8 mouse cellular contexts compared by ENCODE assay signal in the genomic region with DNA sequence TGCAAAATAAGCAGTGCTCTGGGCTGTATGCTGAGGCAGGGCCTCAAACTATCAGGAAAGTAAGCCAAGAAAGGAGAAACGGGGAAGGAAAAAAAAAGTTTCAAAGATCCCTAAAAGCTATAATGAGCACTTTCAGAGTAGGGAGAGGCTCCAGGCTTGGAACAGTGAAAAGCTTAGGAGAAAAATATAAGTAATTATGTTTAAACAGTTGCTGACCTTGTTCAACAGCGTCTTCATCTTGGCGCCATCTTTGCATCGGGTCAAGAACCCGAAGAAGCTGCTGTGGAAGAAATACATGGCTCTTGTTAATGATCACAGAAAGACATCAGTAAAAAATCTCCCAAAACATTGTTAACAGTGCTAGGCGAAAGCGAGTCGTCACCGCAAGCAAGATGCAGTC. TPM values are rescaled to one million over a fixed set of nuclear protein-coding genes. Genes with fewer than 3 reads are reported as not detected.
DNase-seq lines count a peak whose midpoint lies in the region; ATAC-seq lines count a peak whose summit lies in the region.

No protein-coding gene starts in this region.

- H3K4me3 ChIP-seq in kidney, embryonic 14.5 days (ENCODE audit: low read length): peak overlapping the region; percentile 41
- peak overlapping the region; percentile 50 for H3K4me3 ChIP-seq in hindbrain, embryonic 10.5 days

- no CpG with 5 or more reads among the region's 9 CpGs for WGBS in kidney, embryonic 14.5 days
- 0% methylated on average over 9 of the region's 9 CpGs for WGBS in hindbrain, embryonic 10.5 days

- no peaks in the 10 kb centered on the region for H3K27me3 ChIP-seq in kidney, embryonic 14.5 days (ENCODE audit: control insufficient read depth, insufficient read depth, low read length)
- no peaks in the 10 kb centered on the region for H3K27me3 ChIP-seq in hindbrain, embryonic 10.5 days (ENCODE audit: insufficient read depth, poor library complexity, severe bottlenecking)

- no peaks in the 10 kb centered on the region for H3K4me1 ChIP-seq in kidney, embryonic 14.5 days (ENCODE audit: control insufficient read depth, insufficient read depth, low read length)
- no peaks in the 10 kb centered on the region for H3K4me1 ChIP-seq in hindbrain, embryonic 10.5 days (replicated peaks)

- H3K27ac ChIP-seq in kidney, embryonic 14.5 days (ENCODE audit: low read depth, low read length): peak overlapping the region; percentile 59
- H3K27ac ChIP-seq in hindbrain, embryonic 10.5 days: peak overlapping the region; percentile 80

- peak overlapping the region; percentile 53 for H3K9ac ChIP-seq in kidney, embryonic 14.5 days (ENCODE audit: low read depth, low read length)

- H3K36me3 ChIP-seq in kidney, embryonic 14.5 days (ENCODE audit: control insufficient read depth, insufficient read depth, low read length): no peaks in the 10 kb centered on the region
- H3K36me3 ChIP-seq in hindbrain, embryonic 10.5 days: no peaks in the 10 kb centered on the region

- H3K9me3 ChIP-seq in kidney, embryonic 14.5 days (ENCODE audit: control insufficient read depth, low read length): no peaks in the 10 kb centered on the region
- H3K9me3 ChIP-seq in hindbrain, embryonic 10.5 days: no peaks in the 10 kb centered on the region

- no peak for DNase-seq in kidney, adult 18-20 months
- DNase-seq in c-Kit-negative CD71-positive TER-119-positive erythroid progenitor cells, embryonic 14.5 days (ENCODE audit: low read depth, low spot score): peak; percentile 0
- no peak for DNase-seq in hindbrain, embryonic 10.5 days (ENCODE audit: low spot score)
- no peak for DNase-seq in natural killer cell, adult 2 months (ENCODE audit: low spot score in 2 of 2)
- no peak for DNase-seq in thymus, postnatal 4 days
- DNase-seq in urinary bladder, adult 18-20 months (ENCODE audit: low spot score in 2 of 2): no peak

- 0 out of 2 replicates have a peak, but pooled peaks have one; percentile 9 for ATAC-seq in kidney, embryonic 14.5 days (ENCODE audit: low FRiP score, low TSS enrichment)
- ATAC-seq in megakaryocyte progenitor cell, adult 5-6 weeks (replicated peaks; ENCODE audit: poor library complexity): peak; percentile 15

- H3K4me2 ChIP-seq in kidney, embryonic 14.5 days (replicated peaks; ENCODE audit: low read depth, low read length): peak overlapping the region; percentile 26; the same call in 1 of the 2 replicates

RNA-seq across cellular contexts. Expression of a gene that starts 0.6 kb away (rescaled TPM):
- 0.07 and 31.0 TPM in 2 replicates for polyA plus RNA-seq in kidney, embryonic 14.5 days (2014; fragmentation: Nextera tagmentation; extraction: Ambion mirVana)
- polyA plus RNA-seq in hindbrain, embryonic 10.5 days (2016; fragmentation: Nextera tagmentation; extraction: Ambion mirVana): 10.8 and 17.6 TPM in 2 replicates
- total RNA-seq in megakaryocyte progenitor cell, adult 5-6 weeks (2015): 25.6 and 33.0 TPM in 2 replicates
- total RNA-seq in megakaryocyte progenitor cell, adult 5-6 weeks (2017): 23.7 and 36.5 TPM in 2 replicates

RNA-seq across cellular contexts. Expression of a gene that starts 41.5 kb away (rescaled TPM):
- 47.8 TPM in 1 of 2 replicates, not detected in the other for polyA plus RNA-seq in kidney, embryonic 14.5 days (2014; fragmentation: Nextera tagmentation; extraction: Ambion mirVana)
- polyA plus RNA-seq in hindbrain, embryonic 10.5 days (2016; fragmentation: Nextera tagmentation; extraction: Ambion mirVana): 11.1 and 18.2 TPM in 2 replicates
- total RNA-seq in megakaryocyte progenitor cell, adult 5-6 weeks (2015): 35.9 and 40.2 TPM in 2 replicates
- 54.0 and 64.3 TPM in 2 replicates for total RNA-seq in megakaryocyte progenitor cell, adult 5-6 weeks (2017)
